Comparison of ENCODE assay signal across 7 mouse cellular contexts in the genomic region with DNA sequence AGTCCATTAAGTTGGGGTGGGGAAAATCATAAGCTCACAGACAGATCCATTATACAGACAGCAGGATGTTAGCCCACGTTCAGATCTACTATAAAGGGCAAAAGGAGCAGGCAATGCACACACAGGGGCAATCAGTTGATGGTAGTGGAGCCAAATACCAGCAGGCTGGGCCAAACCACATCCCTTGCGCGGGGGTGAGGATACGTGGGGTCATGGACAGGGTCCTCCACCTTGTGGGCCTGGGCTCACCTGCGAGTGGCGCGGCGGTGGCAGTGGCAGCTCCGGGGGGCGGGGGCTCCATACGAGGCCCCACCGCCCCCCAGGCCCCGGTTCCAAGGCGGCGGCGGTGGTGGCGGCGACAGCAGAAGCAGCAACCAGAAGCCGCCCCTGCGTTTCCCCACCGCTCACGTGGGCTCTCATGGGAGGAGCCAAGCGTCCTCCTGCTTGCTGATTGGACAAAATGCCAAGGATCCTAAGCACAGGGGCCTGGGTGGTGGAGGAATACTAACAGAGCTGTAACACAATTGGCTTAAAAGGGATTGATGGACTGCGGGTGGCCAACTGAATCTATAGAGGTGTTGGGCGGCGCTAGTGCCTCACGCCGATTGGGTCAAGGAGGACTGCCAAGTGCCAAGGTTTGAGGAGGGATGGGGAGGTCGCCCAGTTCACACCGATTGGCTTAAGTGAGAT. TPM values are rescaled to one million over a fixed set of nuclear protein-coding genes. Genes with fewer than 3 reads are reported as not detected.
DNase-seq lines count a peak whose midpoint lies in the region; ATAC-seq lines count a peak whose summit lies in the region.

Gene Elk1, minus strand, starts transcription at position 418 of the 690 bp plus-strand sequence.

- H3K4me3 ChIP-seq in intestine, embryonic 15.5 days (replicated peaks): peak within 1 kb of the TSS; percentile 65
- peak within 1 kb of the TSS; percentile 66 for H3K4me3 ChIP-seq in midbrain, embryonic 10.5 days

- H3K9me3 ChIP-seq in intestine, embryonic 15.5 days: no peaks in the 10 kb centered on the region
- H3K9me3 ChIP-seq in midbrain, embryonic 10.5 days (replicated peaks): no peaks in the 10 kb centered on the region; the same call in 1 of the 2 replicates

- peak; percentile 98 for ATAC-seq in intestine, embryonic 15.5 days

- H3K9ac ChIP-seq in intestine, embryonic 15.5 days: peak within 1 kb of the TSS; percentile 66

- 19% methylated on average over 26 of the region's 30 CpGs for WGBS in intestine, embryonic 15.5 days
- WGBS in midbrain, embryonic 10.5 days: 13% methylated on average over 30 of the region's 30 CpGs

- 0 out of 2 replicates have a peak within 1 kb of the TSS, but pooled peaks have one; percentile 62 for H3K27ac ChIP-seq in intestine, embryonic 15.5 days
- peak within 1 kb of the TSS; percentile 88 for H3K27ac ChIP-seq in midbrain, embryonic 10.5 days (replicated peaks)

- no peaks in the 10 kb centered on the region for H3K27me3 ChIP-seq in intestine, embryonic 15.5 days (replicated peaks)
- no peaks in the 10 kb centered on the region for H3K27me3 ChIP-seq in midbrain, embryonic 10.5 days (ENCODE audit: low read depth, poor library complexity, severe bottlenecking)

- no peaks in the 10 kb centered on the region for H3K4me1 ChIP-seq in intestine, embryonic 15.5 days (replicated peaks)
- H3K4me1 ChIP-seq in midbrain, embryonic 10.5 days: peaks cover 12% of the 10 kb centered on the region

- H3K4me2 ChIP-seq in intestine, embryonic 15.5 days (replicated peaks): peak within 1 kb of the TSS; percentile 50

- peak; percentile 55 to 59 for DNase-seq in adrenal gland, adult 18-20 months (ENCODE audit: low spot score in 2 of 2)
- DNase-seq in embryo, embryonic 11 days: peak; percentile 91
- DNase-seq in gastrocnemius, postnatal 36 days: peak; percentile 61 to 67
- peak; percentile 76 to 95 for DNase-seq in left cerebral cortex, postnatal 25 days (ENCODE audit: low spot score in 2 of 2)
- peak; percentile 82 for DNase-seq in midbrain, embryonic 10.5 days (ENCODE audit: low spot score)
- DNase-seq in right cerebral cortex, postnatal 4 days: peak; percentile 63

- intact Hi-C loops in gastrocnemius, postnatal 36 days (cut with DNase I): no loop called here
- intact Hi-C loops in left cerebral cortex, postnatal 25 days (cut with DNase I): no loop called here

- no peaks in the 10 kb centered on the region for H3K36me3 ChIP-seq in intestine, embryonic 15.5 days
- H3K36me3 ChIP-seq in midbrain, embryonic 10.5 days: no peaks in the 10 kb centered on the region

RNA-seq across cellular contexts. Expression of gene Elk1, which starts in this region (rescaled TPM):
- 10 to 100 TPM; 13.2 to 15.9 TPM for total RNA-seq in adrenal gland, adult 18-20 months (2021)
- total RNA-seq in gastrocnemius, postnatal 36 days (2021): 1 to 10 TPM; 6.6 to 7.8 TPM
- 8.5 and 8.6 TPM in 2 replicates for polyA plus RNA-seq in intestine, embryonic 15.5 days (2015; fragmentation: Nextera tagmentation; extraction: Ambion mirVana)
- 10 to 100 TPM; 54.5 to 59.2 TPM for total RNA-seq in left cerebral cortex, postnatal 25 days (2021)
- polyA plus RNA-seq in midbrain, embryonic 10.5 days (2016; fragmentation: Nextera tagmentation; extraction: Ambion mirVana): 9.6 and 12.3 TPM in 2 replicates

Comparison
In these comparisons a context has a peak if more than half of its experiments do, and no peak if none do; other contexts are left out.
1. Peak in every context shown above with its lines: DNase-seq, ATAC-seq, H3K4me3 ChIP-seq and H3K27ac ChIP-seq.